Mouse (Mus musculus): Measurements from ENCODE around the gene Olfr1162. TPM values are rescaled to one million over a fixed set of nuclear protein-coding genes. Genes with fewer than 3 reads are reported as not detected.
"Not testable (repeated sequence)": the region's sequence is repeated elsewhere in the genome, so short reads cannot be mapped to it uniquely, and the experiment has no call there.

The Olfr1162 gene
- not detected in 2 replicates for polyA plus RNA-seq (2012; ENCODE audit: insufficient read depth, insufficient read length, low replicate concordance, missing spikeins)

- WGBS: 84% methylated on average over 1 of the region's 1 CpGs
- no peak for TF ChIP-seq CTCF (IDR thresholded peaks at IDR 0.05; ENCODE audit: insufficient read depth, low read depth, low read length)
- TF ChIP-seq POLR2A (IDR thresholded peaks at IDR 0.05; ENCODE audit: insufficient read depth, low read depth, low read length): no peak
- H3K4me1 ChIP-seq (ENCODE audit: control insufficient read depth, insufficient read depth, low read length): no peaks in the 10 kb centered on the region
- H3K27ac ChIP-seq (ENCODE audit: insufficient read depth, low read depth, low read length): no peak within 1 kb of the TSS
- no peak within 1 kb of the TSS for H3K4me3 ChIP-seq (ENCODE audit: insufficient read depth, low read depth, low read length)
These were observed at the start of gene Olfr1162 for GRCm38 (mm10) chr2:88051029-88051428. Gene Olfr1162 (minus strand): TSS chr2:88051129.

GRCm38 (mm10) chr2:88093866-88094265 is 42.9 kb upstream of the Olfr1162 start, which contains the start of gene Olfr1164:
Gene Olfr1164 (minus strand): TSS chr2:88093966.
- WGBS: 78% methylated on average over 4 of the region's 4 CpGs

DNA sequence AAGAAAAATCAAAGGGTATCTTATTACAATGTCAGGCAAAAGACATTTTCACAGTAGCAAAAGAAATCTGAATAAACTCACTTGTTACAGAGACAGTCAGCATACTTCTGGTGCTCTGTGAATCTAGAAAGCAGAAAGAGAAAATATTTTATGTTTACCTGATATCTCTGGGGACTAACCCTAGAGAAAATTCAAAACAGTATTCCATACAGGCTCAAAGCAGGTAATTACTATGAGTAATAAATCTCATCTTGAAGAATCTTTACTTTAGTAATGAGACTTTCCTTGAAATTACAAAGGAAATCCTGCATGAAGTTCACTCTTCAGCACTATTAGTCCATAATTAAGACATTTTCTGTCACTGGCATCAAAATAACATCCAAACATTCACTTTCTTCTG is 20.8 kb upstream of the Olfr1162 start, which contains the start of gene Olfr1163:
Gene Olfr1163, minus strand, starts transcription at position 101 of the 400 bp plus-strand sequence.
- TF ChIP-seq POLR2A (IDR thresholded peaks at IDR 0.05; ENCODE audit: insufficient read depth, low read depth, low read length) (no peak), CTCF (IDR thresholded peaks at IDR 0.05; ENCODE audit: insufficient read depth, low read depth, low read length) (no peak)
- no peak within 1 kb of the TSS for H3K27ac ChIP-seq (ENCODE audit: insufficient read depth, low read depth, low read length)

More at GRCm38 (mm10) chr2:88093866-88094265, 42.9 kb upstream of the Olfr1162 start, which contains the start of gene Olfr1164:
- Histone ChIP-seq H3K4me1 (ENCODE audit: control insufficient read depth, insufficient read depth, low read length) (no peaks in the 10 kb centered on the region), H3K27ac (ENCODE audit: insufficient read depth, low read depth, low read length) (no peak within 1 kb of the TSS), H3K4me3 (ENCODE audit: insufficient read depth, low read depth, low read length) (no peak within 1 kb of the TSS)
- TF ChIP-seq CTCF (IDR thresholded peaks at IDR 0.05; ENCODE audit: insufficient read depth, low read depth, low read length): no peak
- TF ChIP-seq POLR2A (IDR thresholded peaks at IDR 0.05; ENCODE audit: insufficient read depth, low read depth, low read length): no peak

DNA sequence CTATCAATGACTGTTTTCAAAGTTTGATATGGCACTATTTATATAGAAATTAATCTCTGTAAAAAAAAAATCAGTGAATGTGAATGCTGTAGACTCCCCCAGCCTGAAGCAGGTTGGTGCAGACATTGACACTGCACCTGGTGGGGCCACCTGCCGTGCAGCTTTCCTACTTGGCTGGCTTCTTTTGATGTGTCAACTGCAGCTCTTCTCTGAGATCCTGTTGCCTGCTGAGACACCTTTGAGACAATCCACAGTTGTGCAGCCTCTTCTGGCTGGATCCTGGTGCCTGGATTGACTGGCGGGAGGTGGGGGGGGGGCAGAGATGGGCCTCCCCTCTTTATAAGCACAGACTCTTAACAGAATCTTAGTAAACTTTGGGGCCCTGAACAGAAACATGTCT is 12.7 kb upstream of the Olfr1162 start:
- Histone ChIP-seq H3K27ac (ENCODE audit: insufficient read depth, low read depth, low read length) (no peak overlapping the region), H3K4me1 (ENCODE audit: control insufficient read depth, insufficient read depth, low read length) (no peaks in the 10 kb centered on the region), H3K4me3 (ENCODE audit: insufficient read depth, low read depth, low read length) (no peak overlapping the region)
- TF ChIP-seq CTCF (IDR thresholded peaks at IDR 0.05; ENCODE audit: insufficient read depth, low read depth, low read length) (no peak), POLR2A (IDR thresholded peaks at IDR 0.05; ENCODE audit: insufficient read depth, low read depth, low read length) (no peak)
- 72% methylated on average over 2 of the region's 2 CpGs for WGBS

More for the DNA sequence above, 20.8 kb upstream of the Olfr1162 start, which contains the start of gene Olfr1163:
- Histone ChIP-seq H3K4me3 (ENCODE audit: insufficient read depth, low read depth, low read length) (no peak within 1 kb of the TSS), H3K4me1 (ENCODE audit: control insufficient read depth, insufficient read depth, low read length) (no peaks in the 10 kb centered on the region)

- TF ChIP-seq CTCF (IDR thresholded peaks at IDR 0.05; ENCODE audit: insufficient read depth, low read depth, low read length): no peak
- TF ChIP-seq POLR2A (IDR thresholded peaks at IDR 0.05; ENCODE audit: insufficient read depth, low read depth, low read length): no peak
- H3K4me3 ChIP-seq (ENCODE audit: insufficient read depth, low read depth, low read length): no peak within 1 kb of the TSS
- no peak within 1 kb of the TSS for H3K27ac ChIP-seq (ENCODE audit: insufficient read depth, low read depth, low read length)
- no peaks in the 10 kb centered on the region for H3K4me1 ChIP-seq (ENCODE audit: control insufficient read depth, insufficient read depth, low read length)
These were observed 13.3 kb downstream of the Olfr1162 start, which contains the start of gene Olfr73 for GRCm38 (mm10) chr2:88037599-88037998. Gene Olfr73 (minus strand): TSS chr2:88037699.

GRCm38 (mm10) chr2:88022474-88022873 is 28.5 kb downstream of the Olfr1162 start, which contains the start of gene Olfr1161:
Gene Olfr1161 (plus strand): TSS chr2:88022774.
- not testable (repeated sequence) for H3K27ac ChIP-seq (ENCODE audit: insufficient read depth, low read depth, low read length); H3K4me3 ChIP-seq (ENCODE audit: insufficient read depth, low read depth, low read length); H3K4me1 ChIP-seq (ENCODE audit: control insufficient read depth, insufficient read depth, low read length)
- 91% methylated on average over 1 of the region's 1 CpGs for WGBS

- TF ChIP-seq CTCF (IDR thresholded peaks at IDR 0.05; ENCODE audit: insufficient read depth, low read depth, low read length) (no peak), POLR2A (IDR thresholded peaks at IDR 0.05; ENCODE audit: insufficient read depth, low read depth, low read length) (no peak)
- Histone ChIP-seq H3K4me1 (ENCODE audit: control insufficient read depth, insufficient read depth, low read length) (no peaks in the 10 kb centered on the region), H3K4me3 (ENCODE audit: insufficient read depth, low read depth, low read length) (no peak within 1 kb of the TSS), H3K27ac (ENCODE audit: insufficient read depth, low read depth, low read length) (no peak within 1 kb of the TSS)
These were observed 43.2 kb downstream of the Olfr1162 start, which contains the start of gene Olfr1160 for GRCm38 (mm10) chr2:88007515-88008318. Gene Olfr1160 (minus strand): TSS chr2:88008268.

Other genes starting within 250 kb of the Olfr1162 start
- not detected in 2 replicates for gene Olfr1145, start 241.3 kb downstream of the Olfr1162 start, polyA plus RNA-seq (2012; ENCODE audit: insufficient read depth, insufficient read length, low replicate concordance, missing spikeins)
- not detected in 2 replicates for gene Olfr1148, start 220.6 kb downstream of the Olfr1162 start, polyA plus RNA-seq (2012; ENCODE audit: insufficient read depth, insufficient read length, low replicate concordance, missing spikeins)
- gene Olfr1150-ps1, start 207.1 kb downstream of the Olfr1162 start, polyA plus RNA-seq (2012; ENCODE audit: insufficient read depth, insufficient read length, low replicate concordance, missing spikeins): not detected in 2 replicates
- gene Olfr1151, start 195.3 kb downstream of the Olfr1162 start, polyA plus RNA-seq (2012; ENCODE audit: insufficient read depth, insufficient read length, low replicate concordance, missing spikeins): not detected in 2 replicates
- gene Olfr1152, start 184.6 kb downstream of the Olfr1162 start, polyA plus RNA-seq (2012; ENCODE audit: insufficient read depth, insufficient read length, low replicate concordance, missing spikeins): not detected in 2 replicates
- gene Olfr1153, start 156.2 kb downstream of the Olfr1162 start, polyA plus RNA-seq (2012; ENCODE audit: insufficient read depth, insufficient read length, low replicate concordance, missing spikeins): not detected in 2 replicates
- gene Olfr1154, start 146.0 kb downstream of the Olfr1162 start, polyA plus RNA-seq (2012; ENCODE audit: insufficient read depth, insufficient read length, low replicate concordance, missing spikeins): not detected in 2 replicates
- gene Olfr1155, start 106.0 kb downstream of the Olfr1162 start, polyA plus RNA-seq (2012; ENCODE audit: insufficient read depth, insufficient read length, low replicate concordance, missing spikeins): not detected in 2 replicates
- gene Olfr1156, start 98.0 kb downstream of the Olfr1162 start, polyA plus RNA-seq (2012; ENCODE audit: insufficient read depth, insufficient read length, low replicate concordance, missing spikeins): not detected in 2 replicates
- gene Olfr1157, start 82.8 kb downstream of the Olfr1162 start, polyA plus RNA-seq (2012; ENCODE audit: insufficient read depth, insufficient read length, low replicate concordance, missing spikeins): not detected in 2 replicates
- not detected in 2 replicates for gene Olfr74, start 76.5 kb downstream of the Olfr1162 start, polyA plus RNA-seq (2012; ENCODE audit: insufficient read depth, insufficient read length, low replicate concordance, missing spikeins)
- not detected in 2 replicates for gene Olfr1158, start 61.0 kb downstream of the Olfr1162 start, polyA plus RNA-seq (2012; ENCODE audit: insufficient read depth, insufficient read length, low replicate concordance, missing spikeins)
- gene Olfr1160, start 42.9 kb downstream of the Olfr1162 start, polyA plus RNA-seq (2012; ENCODE audit: insufficient read depth, insufficient read length, low replicate concordance, missing spikeins): not detected in 2 replicates
- not detected in 2 replicates for gene Olfr1161, start 28.4 kb downstream of the Olfr1162 start, polyA plus RNA-seq (2012; ENCODE audit: insufficient read depth, insufficient read length, low replicate concordance, missing spikeins)
- not detected in 2 replicates for gene Olfr73, start 13.4 kb downstream of the Olfr1162 start, polyA plus RNA-seq (2012; ENCODE audit: insufficient read depth, insufficient read length, low replicate concordance, missing spikeins)
- not detected in 2 replicates for gene Olfr1163, start 20.7 kb upstream of the Olfr1162 start, polyA plus RNA-seq (2012; ENCODE audit: insufficient read depth, insufficient read length, low replicate concordance, missing spikeins)
- not detected in 2 replicates for gene Olfr1164, start 42.8 kb upstream of the Olfr1162 start, polyA plus RNA-seq (2012; ENCODE audit: insufficient read depth, insufficient read length, low replicate concordance, missing spikeins)
- not detected in 2 replicates for gene Olfr1166, start 77.1 kb upstream of the Olfr1162 start, polyA plus RNA-seq (2012; ENCODE audit: insufficient read depth, insufficient read length, low replicate concordance, missing spikeins)
- gene Olfr1167, start 104.1 kb upstream of the Olfr1162 start, polyA plus RNA-seq (2012; ENCODE audit: insufficient read depth, insufficient read length, low replicate concordance, missing spikeins): not detected in 2 replicates
- not detected in 2 replicates for gene Olfr1168, start 130.8 kb upstream of the Olfr1162 start, polyA plus RNA-seq (2012; ENCODE audit: insufficient read depth, insufficient read length, low replicate concordance, missing spikeins)
- gene Olfr1170, start 177.2 kb upstream of the Olfr1162 start, polyA plus RNA-seq (2012; ENCODE audit: insufficient read depth, insufficient read length, low replicate concordance, missing spikeins): not detected in 2 replicates
- gene Olfr1173, start 228.7 kb upstream of the Olfr1162 start, polyA plus RNA-seq (2012; ENCODE audit: insufficient read depth, insufficient read length, low replicate concordance, missing spikeins): not detected in 2 replicates